Mouse (Mus musculus) layer of hippocampus, postnatal 14 days (tissue): ENCODE results near the gene Itga4. TPM values are rescaled to one million over a fixed set of nuclear protein-coding genes. Genes with fewer than 3 reads are reported as not detected.

Experiments
- total RNA-seq, 2 experiments: library from RNA; stranded (reverse); gene quantifications; 2 replicates each; pipeline ENCODE4 v1.2.3; 2021

Itga4 gene
- total RNA-seq, 2 experiments from 2014 or later, result 17.3 to 20.1 TPM

Other genes with a start within 250 kb of the Itga4 start
- gene Neurod1, start 201.3 kb downstream of the Itga4 start, total RNA-seq, result 10 to 100 TPM; 48.6 to 56.0 TPM
- 1 to 10 TPM; 6.3 to 6.6 TPM for gene Cerkl, start 201.4 kb downstream of the Itga4 start, total RNA-seq